Mouse (Mus musculus): ENCODE measurements at regions not wholly inside any gene's neighbourhood (a gene's known extent, or its start where the extent isn't known, plus 50 kb on each side); places are given as distances from the start of the nearest gene placed in this dataset.

DNA sequence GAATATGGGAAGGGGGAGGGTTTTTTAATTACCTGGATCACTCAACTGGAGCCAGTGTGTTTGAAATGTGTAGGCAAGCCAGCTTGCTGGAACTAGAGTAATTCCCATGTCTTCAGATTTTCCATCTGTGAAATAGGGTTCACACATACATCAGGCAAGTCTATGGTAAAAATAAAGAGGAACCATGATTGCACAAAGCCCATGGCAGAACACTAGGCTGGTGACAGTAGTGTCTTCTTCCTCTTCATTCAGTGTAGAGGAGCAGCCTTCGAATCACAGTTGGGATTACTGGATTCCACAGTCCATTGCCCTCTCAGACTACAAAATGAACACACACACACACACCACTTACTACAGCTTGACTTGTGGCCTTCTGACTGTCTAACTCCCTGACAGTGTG, 2150.5 kb upstream of the Gm7489 start:
- Histone ChIP-seq H3K36me3 (no peaks in the 10 kb centered on the region), H3K4me2 (replicated peaks) (no peak overlapping the region), H3K4me1 (no peaks in the 10 kb centered on the region), H3K4me3 (no peak overlapping the region), H3K27me3 (no peaks in the 10 kb centered on the region), H3K27ac (replicated peaks) (no peak overlapping the region), H3K9ac (replicated peaks) (no peak overlapping the region), H3K9me3 (no peaks in the 10 kb centered on the region)
- ATAC-seq (replicated peaks) = no peak
- 100% methylated on average over 1 of the region's 1 CpGs for WGBS
